Mouse (Mus musculus) adipose tissue, adult 10 weeks (tissue): Measurements from ENCODE around the gene Dnmt3b. TPM values are rescaled to one million over a fixed set of nuclear protein-coding genes. Genes with fewer than 3 reads are reported as not detected.

Experiments
- polyA plus RNA-seq: library from polyadenylated mRNA; stranded (reverse); fragments of 350-450 nt; fragmentation: Illumina TruSeq; extraction: RNeasy Lipid Tissue Mini Kit (QIAGEN cat#74804); gene quantifications from one replicate; pipeline ENCODE4 v1.2.3, GENCODE M21; 2014; ENCODE audit warnings: low read depth, low replicate concordance

The Dnmt3b gene
- 1.9 TPM for polyA plus RNA-seq

GRCm38 (mm10) chr2:153649298-153650013, at the start of gene Dnmt3b:
Dnmt3b (plus strand) TSS chr2:153649450.

DNA sequence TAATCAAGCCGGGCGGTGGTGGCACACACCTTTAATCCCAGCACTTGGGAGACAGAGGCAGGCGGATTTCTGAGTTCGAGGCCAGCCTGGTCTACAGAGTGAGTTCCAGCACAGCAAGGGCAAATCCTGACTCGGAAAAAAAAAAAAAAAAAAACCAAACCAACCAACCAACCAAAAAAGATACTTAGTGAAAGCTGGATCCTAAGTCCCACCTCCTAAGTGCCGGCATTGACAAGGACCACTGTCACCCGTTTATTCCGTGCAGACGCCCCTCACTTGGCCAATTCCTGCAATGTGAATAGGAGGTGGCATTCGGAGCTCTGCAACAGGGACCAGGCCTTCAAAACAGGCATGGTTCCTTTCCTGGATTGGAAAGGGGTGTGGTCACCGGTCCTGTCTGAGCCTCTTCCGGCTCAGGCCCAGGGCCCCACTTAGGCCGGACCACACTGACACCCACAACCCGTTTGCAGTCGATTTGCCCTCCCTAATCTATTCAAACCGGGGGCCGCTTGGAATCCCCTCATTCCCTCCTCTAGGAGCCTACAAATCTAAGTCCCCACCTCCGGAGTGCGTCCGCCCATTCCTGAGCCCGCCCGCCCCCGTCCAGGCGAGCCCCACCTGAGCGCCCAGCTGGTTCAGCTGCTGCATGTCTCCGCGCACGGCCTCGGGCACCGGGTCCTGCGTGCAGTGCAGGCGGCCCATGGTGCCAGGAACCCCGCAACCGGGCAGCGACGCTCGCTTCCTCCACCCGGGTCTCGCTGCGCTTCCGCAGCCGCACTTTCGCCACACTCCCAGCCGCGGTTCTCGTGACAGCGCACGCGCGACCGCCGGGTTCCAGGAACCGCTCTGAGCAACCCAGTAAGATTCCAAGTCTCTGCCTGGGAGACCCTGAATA, 17.0 kb upstream of the Dnmt3b start, which contains the start of gene Commd7:
TSS of gene Commd7 (minus strand) at position 806 of the 895 bp plus-strand sequence.

GRCm38 (mm10) chr2:153696352-153696751, 47.1 kb downstream of the Dnmt3b start, which contains the start of gene Dnmt3c:
Dnmt3c (plus strand) TSS chr2:153696652.

Other genes starting within 250 kb of the Dnmt3b start
- not detected for gene 4930404H24Rik, start 156.7 kb upstream of the Dnmt3b start, polyA plus RNA-seq
- gene Nol4l, start 119.5 kb upstream of the Dnmt3b start, polyA plus RNA-seq: 21.3 TPM
- gene Commd7, start 16.7 kb upstream of the Dnmt3b start, polyA plus RNA-seq: 32.0 TPM
- gene Dnmt3c, start 47.2 kb downstream of the Dnmt3b start, polyA plus RNA-seq: not detected
- 52.0 TPM for gene Mapre1, start 91.8 kb downstream of the Dnmt3b start, polyA plus RNA-seq
- gene Efcab8, start 130.5 kb downstream of the Dnmt3b start, polyA plus RNA-seq: 1.8 TPM
- gene Sun5, start 221.6 kb downstream of the Dnmt3b start, polyA plus RNA-seq: 3.1 TPM
- not detected for gene Bpifb2, start 225.6 kb downstream of the Dnmt3b start, polyA plus RNA-seq